Mouse (Mus musculus): Measurements from ENCODE around the gene Emc4. TPM values are rescaled to one million over a fixed set of nuclear protein-coding genes. Genes with fewer than 3 reads are reported as not detected.

Emc4 gene
- polyA plus RNA-seq, 1 experiment from 2014 or later = 165 TPM

- Histone ChIP-seq H3K9ac (ENCODE audit: low read length) (no peak overlapping the region), H3K4me3 (ENCODE audit: low read depth, low read length) (no peak overlapping the region)
- WGBS = 89% methylated on average over 2 of the region's 2 CpGs
These were observed 49.6 kb downstream of the Emc4 start for GRCm38 (mm10) chr2:112318227-112318626.

GRCm38 (mm10) chr2:112315638-112316037 lies 52.2 kb downstream of the Emc4 start:
- no peaks in the 10 kb centered on the region for H3K27me3 ChIP-seq (replicated peaks; ENCODE audit: control insufficient read depth, insufficient read depth, low read length)
- H3K9me3 ChIP-seq (replicated peaks; ENCODE audit: control insufficient read depth, low read length) = no peaks in the 10 kb centered on the region
- no peak overlapping the region for H3K27ac ChIP-seq (ENCODE audit: low read depth, low read length)
- H3K36me3 ChIP-seq (ENCODE audit: control insufficient read depth, insufficient read depth, low read length) = no peaks in the 10 kb centered on the region
- H3K4me3 ChIP-seq (ENCODE audit: low read depth, low read length) = no peak overlapping the region
- H3K4me1 ChIP-seq (ENCODE audit: control insufficient read depth, insufficient read depth, low read length) = no peaks in the 10 kb centered on the region
- DNase-seq (ENCODE audit: low spot score) = no peak
- H3K4me2 ChIP-seq (ENCODE audit: low read length) = no peak overlapping the region
- no peak for ATAC-seq
- H3K9ac ChIP-seq (ENCODE audit: low read length) = no peak overlapping the region
- WGBS = 92% methylated on average over 7 of the region's 7 CpGs

More at GRCm38 (mm10) chr2:112318227-112318626, 49.6 kb downstream of the Emc4 start:
- Histone ChIP-seq H3K4me1 (ENCODE audit: control insufficient read depth, insufficient read depth, low read length) (no peaks in the 10 kb centered on the region), H3K27ac (ENCODE audit: low read depth, low read length) (no peak overlapping the region), H3K36me3 (ENCODE audit: control insufficient read depth, insufficient read depth, low read length) (no peaks in the 10 kb centered on the region), H3K9me3 (replicated peaks; ENCODE audit: control insufficient read depth, low read length) (no peaks in the 10 kb centered on the region), H3K27me3 (replicated peaks; ENCODE audit: control insufficient read depth, insufficient read depth, low read length) (no peaks in the 10 kb centered on the region), H3K4me2 (ENCODE audit: low read length) (no peak overlapping the region)
- DNase-seq (ENCODE audit: low spot score) (no peak), ATAC-seq (no peak)

Other genes starting within 250 kb of the Emc4 start
- not detected in 2 replicates for gene Olfr1316, start 233.1 kb downstream of the Emc4 start, polyA plus RNA-seq (2014; fragmentation: Nextera tagmentation; extraction: Ambion mirVana)
- gene Olfr1317, start 227.7 kb downstream of the Emc4 start, polyA plus RNA-seq (2014; fragmentation: Nextera tagmentation; extraction: Ambion mirVana) = not detected in 2 replicates
- gene Olfr1318, start 213.8 kb downstream of the Emc4 start, polyA plus RNA-seq (2014; fragmentation: Nextera tagmentation; extraction: Ambion mirVana) = not detected in 2 replicates
- 8.1 and 13.0 TPM in 2 replicates for gene Lpcat4, start 128.6 kb downstream of the Emc4 start, polyA plus RNA-seq (2014; fragmentation: Nextera tagmentation; extraction: Ambion mirVana)
- gene Nutm1, start 108.7 kb downstream of the Emc4 start, polyA plus RNA-seq (2014; fragmentation: Nextera tagmentation; extraction: Ambion mirVana) = not detected in 2 replicates
- 170 and 190 TPM in 2 replicates for gene Nop10, start 106.1 kb downstream of the Emc4 start, polyA plus RNA-seq (2014; fragmentation: Nextera tagmentation; extraction: Ambion mirVana)
- gene Slc12a6, start 102.2 kb downstream of the Emc4 start, polyA plus RNA-seq (2014; fragmentation: Nextera tagmentation; extraction: Ambion mirVana) = 15.0 and 16.5 TPM in 2 replicates
- not detected in 2 replicates for gene Gm21985, start 101.7 kb downstream of the Emc4 start, polyA plus RNA-seq (2014; fragmentation: Nextera tagmentation; extraction: Ambion mirVana)
- 48.4 and 54.5 TPM in 2 replicates for gene Katnbl1, start 11.2 kb upstream of the Emc4 start, polyA plus RNA-seq (2014; fragmentation: Nextera tagmentation; extraction: Ambion mirVana)
- 15.2 and 15.3 TPM in 2 replicates for gene Emc7, start 87.0 kb upstream of the Emc4 start, polyA plus RNA-seq (2014; fragmentation: Nextera tagmentation; extraction: Ambion mirVana)
- 0.42 and 0.49 TPM in 2 replicates for gene Chrm5, start 112.7 kb upstream of the Emc4 start, polyA plus RNA-seq (2014; fragmentation: Nextera tagmentation; extraction: Ambion mirVana)
- gene Aven, start 124.9 kb upstream of the Emc4 start, polyA plus RNA-seq (2014; fragmentation: Nextera tagmentation; extraction: Ambion mirVana) = 2.7 and 3.0 TPM in 2 replicates

Measured in forebrain, embryonic 14.5 days (tissue).